Mouse (Mus musculus) lung, adult 2 months (tissue): Measurements from ENCODE around the gene Fam160b1.

Experiments used
- CTCF ChIP-seq: fragments of 200-500 bp; IDR thresholded peaks from 2 replicates; pipeline ENCODE4 v1.5.1; 2011; ENCODE audit warnings: mild to moderate bottlenecking, low read length, control low read depth; ENCODE audit not compliant: insufficient read depth
- POLR2A ChIP-seq: fragments of 200-500 bp; IDR thresholded peaks from 2 replicates; pipeline ENCODE4 v1.6.1; 2011; ENCODE audit warnings: low read depth, mild to moderate bottlenecking, control low read depth, low read length, borderline replicate concordance; ENCODE audit errors: extremely low read depth

GRCm38 (mm10) chr19:57328269-57328668 lies 32.2 kb upstream of the Fam160b1 start:
- no peak for TF ChIP-seq POLR2A
- no peak for TF ChIP-seq CTCF
